Mouse (Mus musculus): ENCODE measurements around the gene Ranbp3.

Ranbp3 gene

GRCm38 (mm10) chr17:56708692-56709091, 35.6 kb downstream of the Ranbp3 start:
- H3K4me1 ChIP-seq (replicated peaks; ENCODE audit: low read depth, low read length) = peaks cover 79% of the 10 kb centered on the region
- H3K27me3 ChIP-seq (ENCODE audit: insufficient read depth, low read length) = no peaks in the 10 kb centered on the region
- H3K36me3 ChIP-seq (ENCODE audit: insufficient read depth, low read length) = peaks cover 100% of the 10 kb centered on the region
- peak overlapping the region; percentile 78 for H3K4me3 ChIP-seq (replicated peaks; ENCODE audit: low read length)
- no peak for TF ChIP-seq CTCF (conservative IDR thresholded peaks at IDR 0.05; ENCODE audit: low read length)
- no peaks in the 10 kb centered on the region for H3K9me3 ChIP-seq (ENCODE audit: low read length)

GRCm38 (mm10) chr17:56709708-56710107, 36.6 kb downstream of the Ranbp3 start:
- H3K36me3 ChIP-seq (ENCODE audit: insufficient read depth, low read length) = peaks cover 100% of the 10 kb centered on the region
- H3K27me3 ChIP-seq (ENCODE audit: insufficient read depth, low read length) = no peaks in the 10 kb centered on the region
- no peaks in the 10 kb centered on the region for H3K9me3 ChIP-seq (ENCODE audit: low read length)
- no peak for TF ChIP-seq POU5F1 (IDR thresholded peaks at IDR 0.05; ENCODE audit: borderline replicate concordance, low read length)
- TF ChIP-seq NANOG (IDR thresholded peaks at IDR 0.05; ENCODE audit: borderline replicate concordance, low read length) = no peak
- TF ChIP-seq CTCF (conservative IDR thresholded peaks at IDR 0.05; ENCODE audit: low read length) = no peak
- H3K4me3 ChIP-seq (replicated peaks; ENCODE audit: low read length) = peak overlapping the region; percentile 78
- H3K4me1 ChIP-seq (replicated peaks; ENCODE audit: low read depth, low read length) = peaks cover 90% of the 10 kb centered on the region

GRCm38 (mm10) chr17:56715360-56715759, 42.3 kb downstream of the Ranbp3 start:
- H3K9me3 ChIP-seq (ENCODE audit: low read length) = no peaks in the 10 kb centered on the region
- no peaks in the 10 kb centered on the region for H3K27me3 ChIP-seq (ENCODE audit: insufficient read depth, low read length)
- H3K36me3 ChIP-seq (ENCODE audit: insufficient read depth, low read length) = peaks cover 70% of the 10 kb centered on the region
- H3K4me3 ChIP-seq (replicated peaks; ENCODE audit: low read length) = peak overlapping the region; percentile 96
- H3K4me1 ChIP-seq (replicated peaks; ENCODE audit: low read depth, low read length) = peaks cover 80% of the 10 kb centered on the region
- TF ChIP-seq POU5F1 (IDR thresholded peaks at IDR 0.05; ENCODE audit: borderline replicate concordance, low read length) (no peak), CTCF (conservative IDR thresholded peaks at IDR 0.05; ENCODE audit: low read length) (no peak), NANOG (IDR thresholded peaks at IDR 0.05; ENCODE audit: borderline replicate concordance, low read length) (no peak)

GRCm38 (mm10) chr17:56715914-56716654, 43.0 kb downstream of the Ranbp3 start:
- Histone ChIP-seq H3K36me3 (ENCODE audit: insufficient read depth, low read length) (peaks cover 70% of the 10 kb centered on the region), H3K4me3 (replicated peaks; ENCODE audit: low read length) (peak overlapping the region; percentile 96), H3K4me1 (replicated peaks; ENCODE audit: low read depth, low read length) (peaks cover 80% of the 10 kb centered on the region), H3K9me3 (ENCODE audit: low read length) (no peaks in the 10 kb centered on the region), H3K27me3 (ENCODE audit: insufficient read depth, low read length) (no peaks in the 10 kb centered on the region)
- no peak for TF ChIP-seq NANOG (IDR thresholded peaks at IDR 0.05; ENCODE audit: borderline replicate concordance, low read length)
- no peak for TF ChIP-seq CTCF (conservative IDR thresholded peaks at IDR 0.05; ENCODE audit: low read length)
- no peak for TF ChIP-seq POU5F1 (IDR thresholded peaks at IDR 0.05; ENCODE audit: borderline replicate concordance, low read length)

- Histone ChIP-seq H3K4me1 (replicated peaks; ENCODE audit: low read depth, low read length) (peaks cover 80% of the 10 kb centered on the region), H3K27me3 (ENCODE audit: insufficient read depth, low read length) (no peaks in the 10 kb centered on the region), H3K4me3 (replicated peaks; ENCODE audit: low read length) (peak overlapping the region; percentile 96), H3K36me3 (ENCODE audit: insufficient read depth, low read length) (peaks cover 70% of the 10 kb centered on the region), H3K9me3 (ENCODE audit: low read length) (no peaks in the 10 kb centered on the region)
- no peak for TF ChIP-seq CTCF (conservative IDR thresholded peaks at IDR 0.05; ENCODE audit: low read length)
- no peak for TF ChIP-seq NANOG (IDR thresholded peaks at IDR 0.05; ENCODE audit: borderline replicate concordance, low read length)
- TF ChIP-seq POU5F1 (IDR thresholded peaks at IDR 0.05; ENCODE audit: borderline replicate concordance, low read length) = no peak
These were observed 43.7 kb downstream of the Ranbp3 start for GRCm38 (mm10) chr17:56716655-56717362.

GRCm38 (mm10) chr17:56717363-56718058, 44.4 kb downstream of the Ranbp3 start, which contains the start of the genes Ndufa11 and Vmac:
Ndufa11 (plus strand) TSS chr17:56717767.
Vmac (minus strand) TSS chr17:56718022.
- TF ChIP-seq NANOG (IDR thresholded peaks at IDR 0.05; ENCODE audit: borderline replicate concordance, low read length) = no peak
- TF ChIP-seq CTCF (conservative IDR thresholded peaks at IDR 0.05; ENCODE audit: low read length) = no peak
- TF ChIP-seq POU5F1 (IDR thresholded peaks at IDR 0.05; ENCODE audit: borderline replicate concordance, low read length) = no peak
- Histone ChIP-seq H3K4me3 (replicated peaks; ENCODE audit: low read length) (peak within 1 kb of the TSS; percentile 96), H3K27me3 (ENCODE audit: insufficient read depth, low read length) (no peaks in the 10 kb centered on the region), H3K4me1 (replicated peaks; ENCODE audit: low read depth, low read length) (peaks cover 79% of the 10 kb centered on the region), H3K9me3 (ENCODE audit: low read length) (no peaks in the 10 kb centered on the region), H3K36me3 (ENCODE audit: insufficient read depth, low read length) (peaks cover 70% of the 10 kb centered on the region)

GRCm38 (mm10) chr17:56722441-56722840, 49.3 kb downstream of the Ranbp3 start:
- peaks cover 82% of the 10 kb centered on the region for H3K4me1 ChIP-seq (replicated peaks; ENCODE audit: low read depth, low read length)

More at GRCm38 (mm10) chr17:56722441-56722840, 49.3 kb downstream of the Ranbp3 start:
- TF ChIP-seq NANOG (IDR thresholded peaks at IDR 0.05; ENCODE audit: borderline replicate concordance, low read length) (no peak), POU5F1 (IDR thresholded peaks at IDR 0.05; ENCODE audit: borderline replicate concordance, low read length) (no peak), CTCF (conservative IDR thresholded peaks at IDR 0.05; ENCODE audit: low read length) (no peak)
- Histone ChIP-seq H3K27me3 (ENCODE audit: insufficient read depth, low read length) (no peaks in the 10 kb centered on the region), H3K4me3 (replicated peaks; ENCODE audit: low read length) (no peak overlapping the region), H3K9me3 (ENCODE audit: low read length) (no peaks in the 10 kb centered on the region), H3K36me3 (ENCODE audit: insufficient read depth, low read length) (peaks cover 54% of the 10 kb centered on the region)
